Mouse (Mus musculus) hematopoietic stem cell, adult 5-6 weeks (primary cell): Measurements from ENCODE around the gene Shank3. TPM values are rescaled to one million over a fixed set of nuclear protein-coding genes. Genes with fewer than 3 reads are reported as not detected.
A peak's percentile ranks its signal among the peaks of the same experiment; 100 is the strongest.

Experiments
- ATAC-seq, 2 experiments: fragments of 125-278 bp in 1 of 2; replicated peaks in 1 of 2; 2 replicates each; pipeline ENCODE4 v1.8.0; 2016 to 2017; ENCODE audit warnings: inconsistent platforms in 2 of 2, mild to moderate bottlenecking in 2 of 2, moderate number of reproducible peaks in 2 of 2, low read depth in 1 of 2, moderate TSS enrichment in 1 of 2; ENCODE audit not compliant: low FRiP score in 2 of 2, poor library complexity in 2 of 2, severe bottlenecking in 2 of 2, insufficient read depth in 1 of 2, low TSS enrichment in 1 of 2
- total RNA-seq: library from RNA; stranded (forward); fragments of 172-1452, 232-1000 nt; gene quantifications from 2 replicates; pipeline ENCODE4 v1.2.3, GENCODE M21; 2017

Gene Shank3
- total RNA-seq, 1 experiment from 2014 or later = 12.2 TPM

- no peak for ATAC-seq
These were observed 1.9 kb downstream of the Shank3 start for GRCm38 (mm10) chr15:89501321-89501720.

- no peak for ATAC-seq
These were observed 5.4 kb downstream of the Shank3 start for GRCm38 (mm10) chr15:89504838-89505237.

DNA sequence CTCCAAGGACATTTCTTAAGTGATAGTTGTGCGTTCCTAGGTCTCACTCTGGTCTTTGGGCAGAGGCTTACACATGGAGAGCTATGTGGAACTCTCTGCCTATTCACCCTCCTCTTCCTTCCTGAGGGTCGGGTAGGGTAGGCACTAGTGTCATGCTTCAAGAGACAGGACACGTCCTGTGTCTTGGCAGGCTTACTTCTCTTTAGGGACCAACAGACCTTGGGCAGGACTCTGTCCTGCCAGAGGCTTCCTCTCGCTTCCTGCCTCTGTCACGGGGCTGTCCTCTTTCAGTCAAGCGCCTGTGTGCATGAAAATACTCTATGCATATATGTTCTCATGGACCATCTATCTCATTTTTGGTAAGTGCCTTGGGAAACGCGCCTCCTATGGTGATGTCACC lies 8.3 kb downstream of the Shank3 start:
- ATAC-seq = no peak

- ATAC-seq = no peak; a peak in 1 of 4 replicates
These were observed 13.3 kb downstream of the Shank3 start for GRCm38 (mm10) chr15:89512679-89513078.

- no peak for ATAC-seq
These were observed 22.5 kb downstream of the Shank3 start for GRCm38 (mm10) chr15:89521951-89522350.

GRCm38 (mm10) chr15:89522566-89523282 lies 23.3 kb downstream of the Shank3 start:
- 0 out of 4 replicates have a peak, but pooled peaks of 1 of the 2 experiments have one; percentile 27 for ATAC-seq

DNA sequence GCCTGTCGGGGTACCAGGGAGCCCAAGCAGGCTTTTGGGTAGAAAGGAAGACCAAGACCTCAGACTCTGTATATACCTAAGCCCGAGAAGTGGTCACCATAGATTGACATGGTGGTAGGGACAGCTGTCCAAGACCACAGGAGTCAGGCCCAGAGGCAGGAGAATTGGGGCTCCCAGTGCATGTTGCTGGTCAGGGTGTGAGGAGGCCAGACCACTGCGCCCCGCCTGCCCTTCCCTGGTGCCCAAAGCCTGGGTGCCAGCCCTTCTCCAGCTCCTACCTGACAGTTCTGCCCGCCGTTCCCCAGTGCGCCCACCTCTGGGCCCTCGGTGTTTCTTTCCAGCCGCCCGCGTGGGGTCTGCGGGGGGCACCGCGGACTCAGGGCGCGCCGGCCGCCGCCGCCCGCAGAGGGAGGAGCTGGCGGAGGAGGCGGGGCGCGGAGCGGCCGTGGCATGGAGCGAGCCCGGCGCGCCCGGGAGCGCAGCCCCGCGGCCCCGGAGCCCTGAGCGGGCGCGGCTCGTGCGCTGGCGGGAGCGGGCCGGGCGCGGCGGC lies 23.9 kb downstream of the Shank3 start:
- ATAC-seq = no peak

- ATAC-seq = no peak
These were observed 24.7 kb downstream of the Shank3 start for GRCm38 (mm10) chr15:89524001-89524571.

DNA sequence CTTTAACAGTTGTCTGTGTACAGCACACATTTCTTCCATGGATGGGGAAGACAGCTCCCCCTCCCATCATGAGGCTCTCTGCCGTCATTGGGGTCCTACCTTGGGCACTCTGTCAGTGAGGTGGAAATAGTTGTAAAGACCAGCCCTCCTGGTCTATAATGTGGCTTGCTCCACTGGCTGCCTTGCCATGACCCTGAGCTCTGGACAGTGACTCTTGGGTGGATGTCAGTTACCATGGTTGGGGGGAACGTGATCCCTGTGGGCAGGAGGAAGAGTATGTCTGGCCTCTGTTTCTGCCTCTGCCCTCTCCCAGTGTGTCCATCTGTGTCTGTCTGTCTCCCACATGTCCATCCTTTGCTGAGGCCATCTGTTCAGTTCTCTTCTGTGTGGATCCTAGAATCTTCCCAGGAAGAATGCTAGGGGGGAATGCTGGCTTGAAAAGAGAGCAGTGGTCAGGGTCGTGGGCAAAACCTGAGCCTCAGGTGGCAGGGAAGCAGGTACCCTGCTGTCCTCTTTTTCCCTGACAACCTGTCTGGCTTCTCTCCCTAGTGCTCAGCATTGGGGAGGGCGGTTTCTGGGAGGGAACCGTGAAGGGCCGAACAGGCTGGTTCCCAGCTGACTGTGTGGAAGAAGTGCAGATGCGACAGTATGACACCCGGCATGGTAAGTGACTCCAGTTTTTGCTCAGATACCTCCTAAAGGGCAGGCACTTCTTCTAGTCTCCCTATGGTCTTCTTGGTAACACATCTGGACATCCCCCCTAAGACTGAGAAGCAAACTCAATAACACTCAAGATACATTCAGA lies 25.4 kb downstream of the Shank3 start:
- no peak for ATAC-seq

- ATAC-seq = no peak
These were observed 26.0 kb downstream of the Shank3 start for GRCm38 (mm10) chr15:89525464-89525863.

DNA sequence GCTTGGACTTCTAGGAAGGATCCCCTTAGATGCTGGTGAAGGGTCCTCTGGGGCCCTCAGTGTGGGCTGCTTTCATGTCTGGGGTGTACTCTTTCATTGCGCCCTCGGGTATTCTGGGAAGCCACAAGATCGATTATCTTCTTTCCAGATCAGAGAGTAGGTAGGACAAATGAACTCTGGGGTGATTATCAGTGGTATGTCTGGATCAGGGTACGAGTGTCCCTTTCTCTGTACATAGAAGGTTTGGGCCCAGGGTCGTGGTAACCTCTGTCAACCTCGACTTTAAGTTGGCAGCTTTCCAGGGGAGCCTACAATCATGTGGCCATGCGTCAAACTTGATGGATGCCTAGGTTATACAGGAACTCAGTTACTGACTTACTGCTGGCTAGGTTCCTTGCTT lies 26.5 kb downstream of the Shank3 start:
- ATAC-seq = no peak

DNA sequence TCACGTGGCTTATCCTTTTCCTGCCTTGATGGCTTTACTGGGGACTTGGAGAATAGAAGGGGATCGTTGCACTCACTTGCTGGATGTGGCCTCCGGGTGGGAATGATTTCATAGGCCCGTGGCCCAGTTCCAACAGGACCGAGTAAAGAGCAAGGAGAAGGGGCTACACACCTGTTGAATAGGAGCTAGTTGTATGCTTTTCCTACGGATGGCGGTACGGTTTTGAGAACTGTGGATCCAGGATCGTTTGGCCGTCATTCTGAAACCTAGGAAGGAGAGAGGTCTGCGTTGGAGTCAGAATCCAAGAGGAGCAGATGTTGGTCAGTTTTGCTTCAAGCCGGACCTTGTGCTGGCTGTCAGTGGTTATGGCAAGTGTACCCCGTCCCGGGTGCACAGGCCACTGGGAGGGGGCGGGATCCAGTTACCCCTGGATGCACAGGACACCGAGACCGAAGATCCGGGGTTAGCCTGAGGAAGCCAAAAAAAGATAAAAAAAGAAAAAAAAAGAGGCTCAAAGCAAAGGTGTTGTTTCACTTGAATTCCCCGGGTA lies 27.4 kb downstream of the Shank3 start:
- ATAC-seq = no peak

- no peak for ATAC-seq
These were observed 28.0 kb downstream of the Shank3 start for GRCm38 (mm10) chr15:89527466-89527865.

GRCm38 (mm10) chr15:89528201-89528850 lies 28.9 kb downstream of the Shank3 start:
- ATAC-seq = no peak

- ATAC-seq = no peak
These were observed 29.5 kb downstream of the Shank3 start for GRCm38 (mm10) chr15:89528923-89529322.

DNA sequence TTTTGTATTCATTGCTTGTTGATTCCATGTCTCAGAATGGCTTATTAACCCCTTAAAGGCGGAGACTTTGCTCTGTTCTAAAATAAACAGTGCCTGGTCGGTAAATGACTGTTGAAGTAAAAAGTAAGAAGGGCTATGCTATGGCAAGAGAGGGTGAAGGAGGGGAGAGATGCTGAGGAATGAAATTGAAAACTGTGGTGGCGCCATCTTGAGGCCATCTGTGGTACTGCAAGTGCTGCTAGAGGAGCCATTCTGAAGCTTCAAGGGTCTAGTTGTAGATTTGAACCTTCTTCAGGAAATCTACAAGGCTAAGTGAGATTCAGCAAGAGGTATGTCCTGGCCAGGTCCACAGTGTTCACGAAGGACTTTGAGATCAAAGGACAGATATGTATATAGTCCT lies 30.9 kb downstream of the Shank3 start:
- peak; percentile 22 to 49; a peak in 2 of 4 replicates for ATAC-seq

GRCm38 (mm10) chr15:89531399-89531798 lies 32.0 kb downstream of the Shank3 start:
- ATAC-seq = no peak
